Mouse (Mus musculus) midbrain, embryonic 16.5 days (tissue): ENCODE data around the gene Lpar2. TPM values are rescaled to one million over a fixed set of nuclear protein-coding genes. Genes with fewer than 3 reads are reported as not detected.

Experiments
- ATAC-seq: fragments of 200-750 bp; cut with Nextera tagmentation; 2 replicates; pipeline ENCODE4 v1.8.0; 2017; ENCODE audit warnings: moderate TSS enrichment
- H3K27ac ChIP-seq: fragments of 300-500 bp; sonication (generic); 2 replicates; pipeline ENCODE4 v1.5.1; 2014; ENCODE audit warnings: mild to moderate bottlenecking, low read length, mixed read lengths
- H3K27me3 ChIP-seq: fragments of 300-500 bp; sonication (generic); 2 replicates; pipeline ENCODE4 v1.6.1; 2014; ENCODE audit warnings: low read depth, low read length, mixed read lengths; ENCODE audit not compliant: control insufficient read depth, insufficient read depth
- H3K36me3 ChIP-seq: fragments of 300-500 bp; sonication (generic); 2 replicates; pipeline ENCODE4 v1.6.1; 2014; ENCODE audit warnings: mild to moderate bottlenecking, low read length, moderate library complexity, mixed read lengths; ENCODE audit not compliant: control insufficient read depth, insufficient read depth
- H3K4me1 ChIP-seq: fragments of 300-500 bp; sonication (generic); 2 replicates; pipeline ENCODE4 v1.6.1; 2014; ENCODE audit warnings: mild to moderate bottlenecking, low read length, mixed read lengths; ENCODE audit not compliant: control insufficient read depth, insufficient read depth
- H3K4me2 ChIP-seq: fragments of 300-500 bp; sonication (generic); 2 replicates; pipeline ENCODE4 v1.6.1; 2014; ENCODE audit warnings: mild to moderate bottlenecking, low read length, mixed read lengths
- H3K4me3 ChIP-seq: fragments of 300-500 bp; sonication (generic); 2 replicates; pipeline ENCODE4 v1.5.1; 2014; ENCODE audit warnings: low read depth, mild to moderate bottlenecking, low read length, moderate library complexity, mixed read lengths
- H3K9ac ChIP-seq: fragments of 300-500 bp; sonication (generic); 2 replicates; pipeline ENCODE4 v1.6.1; 2014; ENCODE audit warnings: low read depth, low read length, mixed read lengths
- H3K9me3 ChIP-seq: fragments of 300-500 bp; sonication (generic); replicated peaks from 2 replicates; pipeline ENCODE4 v1.6.1; 2014; ENCODE audit warnings: mild to moderate bottlenecking, low read length, mixed read lengths; ENCODE audit not compliant: control insufficient read depth, poor library complexity, severe bottlenecking
- WGBS: fragments of 180-500 bp; shearing (Covaris S2); extraction: QIAGEN DNeasy Blood & Tissue Kit; methylation state at CpG from one replicate; pipeline ENCODE4 v1.1.7; 2014; 5-methylcytosine and 5-hydroxymethylcytosine counted together
- polyA plus RNA-seq: library from polyadenylated mRNA; unstranded; fragments of >200 nt; fragmentation: Nextera tagmentation; extraction: Ambion mirVana; gene quantifications from 2 replicates; pipeline ENCODE4 v1.2.1, GENCODE M21; 2015

Lpar2 gene
- polyA plus RNA-seq, 1 experiment from 2014 or later: 0.69 TPM

DNA sequence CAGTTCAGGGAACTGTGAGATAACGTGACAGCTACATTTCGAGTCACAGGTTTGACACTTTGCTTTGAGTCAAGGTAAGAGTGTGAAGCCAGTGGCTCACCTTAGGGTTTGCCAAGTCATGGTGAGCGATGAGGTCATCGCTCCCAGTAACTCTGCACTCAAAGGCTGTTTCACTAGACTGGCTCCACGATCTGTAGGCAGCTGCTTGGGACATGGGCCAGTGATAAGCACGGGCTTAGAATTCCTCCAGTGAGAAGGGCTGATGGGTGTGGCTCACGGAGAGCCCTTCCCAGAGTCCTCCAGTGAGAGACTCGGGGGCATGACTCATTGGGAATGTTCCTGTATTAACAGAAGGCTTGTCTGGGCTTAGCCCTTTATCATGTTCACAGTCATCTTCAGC lies 26.7 kb downstream of the Lpar2 start:
- Histone ChIP-seq H3K4me3 (no peak overlapping the region), H3K27ac (no peak overlapping the region), H3K9me3 (no peaks in the 10 kb centered on the region), H3K36me3 (peaks cover 3% of the 10 kb centered on the region; the same call in 1 of the 2 replicates), H3K4me2 (no peak overlapping the region), H3K4me1 (no peaks in the 10 kb centered on the region), H3K27me3 (no peaks in the 10 kb centered on the region), H3K9ac (no peak overlapping the region)
- ATAC-seq: no peak
- WGBS: 91% methylated on average over 8 of the region's 8 CpGs

DNA sequence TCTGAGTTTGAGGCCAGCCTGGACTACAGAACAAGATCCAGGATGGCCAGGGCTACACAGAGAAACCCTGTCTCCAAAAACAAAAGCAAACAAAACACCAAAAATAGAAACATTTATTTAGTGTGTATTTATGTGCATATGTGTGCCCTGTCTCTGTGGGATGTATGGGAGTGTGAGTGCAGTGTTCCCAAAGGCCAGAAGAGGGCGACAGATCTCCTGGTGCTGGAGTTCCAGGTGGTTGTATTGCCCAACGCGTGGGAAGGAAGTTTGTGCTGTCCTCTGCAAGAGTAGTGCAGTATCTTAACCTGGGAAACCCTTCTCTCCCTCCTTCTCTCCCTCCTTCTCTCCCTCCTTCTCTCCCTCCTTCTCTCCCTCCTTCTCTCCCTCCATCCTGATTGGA lies 27.7 kb downstream of the Lpar2 start:
- no peaks in the 10 kb centered on the region for H3K27me3 ChIP-seq
- H3K9me3 ChIP-seq: no peaks in the 10 kb centered on the region
- no peak overlapping the region for H3K4me2 ChIP-seq
- no peak overlapping the region for H3K27ac ChIP-seq
- peaks cover 3% of the 10 kb centered on the region; the same call in 1 of the 2 replicates for H3K36me3 ChIP-seq
- 35% methylated on average over 3 of the region's 3 CpGs for WGBS
- ATAC-seq: no peak
- no peaks in the 10 kb centered on the region for H3K4me1 ChIP-seq
- H3K4me3 ChIP-seq: no peak overlapping the region
- H3K9ac ChIP-seq: no peak overlapping the region

DNA sequence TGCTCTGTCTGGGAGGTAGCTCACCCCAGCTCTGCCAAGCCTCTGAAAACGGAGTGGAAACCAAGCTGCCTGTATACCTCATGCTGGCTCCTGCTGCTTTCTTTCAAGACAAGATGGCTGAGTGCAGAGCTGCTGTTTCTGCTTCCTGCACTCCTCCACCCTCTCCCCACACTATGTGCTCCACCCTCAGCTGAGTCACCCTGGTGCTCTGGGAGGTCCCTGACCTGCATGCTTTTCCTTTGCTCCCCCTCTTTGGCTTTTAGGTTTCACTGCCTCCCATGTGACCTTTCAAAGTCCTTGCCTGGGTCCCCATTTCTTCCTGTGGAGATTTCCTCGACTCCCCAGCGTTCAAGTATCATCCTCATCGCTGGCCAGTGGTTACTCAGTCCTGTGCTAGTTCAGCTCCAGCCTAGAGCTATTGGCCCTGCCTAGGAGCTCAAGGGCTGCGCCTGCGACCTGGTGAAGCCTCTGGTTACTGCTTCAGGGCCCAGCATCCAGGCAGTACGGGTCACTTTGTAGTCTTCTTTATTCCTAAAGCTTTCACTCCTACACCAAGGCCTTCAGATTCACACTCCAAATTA lies 28.8 kb downstream of the Lpar2 start:
- H3K27ac ChIP-seq: no peak overlapping the region
- H3K4me1 ChIP-seq: no peaks in the 10 kb centered on the region
- peaks cover 3% of the 10 kb centered on the region; the same call in 1 of the 2 replicates for H3K36me3 ChIP-seq
- no peak overlapping the region for H3K4me3 ChIP-seq
- no peak overlapping the region for H3K9ac ChIP-seq
- H3K9me3 ChIP-seq: no peaks in the 10 kb centered on the region
- ATAC-seq: no peak
- no peaks in the 10 kb centered on the region for H3K27me3 ChIP-seq
- 88% methylated on average over 7 of the region's 7 CpGs for WGBS
- H3K4me2 ChIP-seq: no peak overlapping the region

DNA sequence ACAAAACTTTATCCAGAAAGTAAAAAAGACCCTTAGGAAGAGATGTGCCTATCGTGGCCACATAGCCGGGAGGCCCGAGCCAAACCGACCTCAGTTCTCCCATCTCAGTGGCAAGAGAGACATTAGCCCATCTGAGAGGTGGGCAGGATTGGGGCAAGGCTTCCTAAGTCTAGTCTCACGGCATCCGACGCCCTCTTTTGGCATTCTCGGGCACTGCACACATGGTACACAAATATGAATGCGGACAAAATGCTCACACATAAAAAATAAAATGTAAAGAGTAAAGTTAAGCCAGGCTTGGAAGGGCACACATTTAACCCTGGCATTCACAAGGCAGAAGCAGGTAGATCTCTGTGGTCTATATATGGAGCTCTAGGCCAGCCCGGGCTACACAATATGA lies 31.6 kb downstream of the Lpar2 start:
- ATAC-seq: no peak
- H3K36me3 ChIP-seq: no peaks in the 10 kb centered on the region
- H3K4me3 ChIP-seq: no peak overlapping the region
- no peaks in the 10 kb centered on the region for H3K9me3 ChIP-seq
- H3K27me3 ChIP-seq: no peaks in the 10 kb centered on the region
- WGBS: 94% methylated on average over 10 of the region's 10 CpGs
- no peak overlapping the region for H3K27ac ChIP-seq
- H3K4me2 ChIP-seq: no peak overlapping the region
- H3K4me1 ChIP-seq: no peaks in the 10 kb centered on the region
- no peak overlapping the region for H3K9ac ChIP-seq

DNA sequence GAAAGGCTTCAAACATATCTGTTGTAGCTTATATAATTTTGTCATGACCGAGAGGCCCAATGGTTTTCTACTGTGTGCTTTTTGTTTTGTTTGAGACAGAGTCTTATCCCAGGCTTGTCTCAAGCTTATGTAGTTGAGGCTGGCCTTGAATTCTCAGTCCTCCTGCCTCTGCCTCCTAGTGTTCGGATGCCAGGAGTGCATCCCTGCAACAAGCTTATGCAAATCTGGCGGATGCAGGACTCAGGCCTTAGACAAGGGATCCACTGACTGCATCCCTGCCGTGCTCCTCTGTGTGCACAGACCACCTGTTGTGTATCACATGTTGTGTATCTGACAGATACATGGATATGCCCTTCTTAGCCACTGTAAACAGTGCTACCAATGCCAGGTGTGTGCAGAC lies 38.6 kb downstream of the Lpar2 start:
- 52% methylated on average over 4 of the region's 4 CpGs for WGBS
- Histone ChIP-seq H3K4me2 (no peak overlapping the region), H3K27me3 (no peaks in the 10 kb centered on the region), H3K9ac (no peak overlapping the region), H3K4me1 (no peaks in the 10 kb centered on the region), H3K36me3 (peaks cover 6% of the 10 kb centered on the region), H3K27ac (no peak overlapping the region), H3K9me3 (no peaks in the 10 kb centered on the region), H3K4me3 (no peak overlapping the region)
- ATAC-seq: no peak

DNA sequence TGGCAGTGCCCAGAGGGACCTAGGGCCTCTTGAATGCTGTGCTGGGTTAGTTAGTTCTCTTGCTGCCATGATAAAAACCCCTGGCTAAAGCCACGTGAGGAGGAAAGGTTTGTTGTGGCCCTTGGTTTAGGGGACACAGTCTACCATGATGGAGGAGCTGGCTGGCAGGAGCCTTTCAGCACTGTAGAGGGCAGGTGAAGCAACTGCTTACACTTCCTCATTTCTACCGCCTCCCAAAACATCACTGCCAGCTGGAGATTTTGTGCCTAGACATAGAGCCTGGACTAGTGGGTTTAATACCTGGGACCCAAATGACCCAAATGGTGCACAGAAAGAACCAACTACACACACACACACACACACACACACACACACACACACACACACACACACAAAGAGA lies 39.0 kb downstream of the Lpar2 start:
- WGBS: 80% methylated on average over 2 of the region's 2 CpGs
- no peak for ATAC-seq
- Histone ChIP-seq H3K27me3 (no peaks in the 10 kb centered on the region), H3K9me3 (no peaks in the 10 kb centered on the region), H3K27ac (no peak overlapping the region), H3K9ac (no peak overlapping the region), H3K4me2 (no peak overlapping the region), H3K4me3 (no peak overlapping the region), H3K36me3 (peaks cover 6% of the 10 kb centered on the region), H3K4me1 (no peaks in the 10 kb centered on the region)

DNA sequence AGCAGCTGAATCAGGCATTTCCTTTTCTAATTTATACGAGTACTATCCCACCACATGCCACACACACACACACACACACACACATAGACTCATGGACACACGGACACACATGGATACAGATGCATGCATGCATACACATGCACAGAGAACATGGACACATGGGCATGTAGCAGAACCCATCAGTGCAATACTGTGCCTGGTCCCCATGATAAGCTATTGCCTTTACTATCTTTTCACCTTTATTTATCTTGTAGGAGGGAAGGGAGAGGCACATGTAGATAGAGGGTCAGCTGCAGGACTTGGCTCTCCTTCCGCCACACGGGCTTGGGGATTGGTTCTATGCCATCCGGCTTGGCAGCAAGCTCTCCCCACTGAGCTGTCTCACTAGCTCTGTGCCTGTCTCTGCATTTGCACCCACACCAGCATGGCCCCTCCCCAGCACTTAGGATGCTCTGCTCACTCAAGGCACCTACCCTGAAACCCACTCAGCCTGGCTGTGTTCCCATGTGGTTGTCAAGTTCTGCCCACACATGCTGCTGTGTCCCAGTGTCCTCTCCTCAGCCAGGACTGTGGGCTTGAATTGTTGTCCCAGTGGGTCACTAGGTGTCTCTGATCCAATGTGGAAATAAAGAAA lies 41.3 kb downstream of the Lpar2 start:
- no peak for ATAC-seq
- Histone ChIP-seq H3K4me3 (no peak overlapping the region), H3K27ac (no peak overlapping the region), H3K4me2 (no peak overlapping the region), H3K27me3 (no peaks in the 10 kb centered on the region), H3K9ac (no peak overlapping the region), H3K36me3 (peaks cover 6% of the 10 kb centered on the region), H3K4me1 (no peaks in the 10 kb centered on the region), H3K9me3 (no peaks in the 10 kb centered on the region)
- 92% methylated on average over 5 of the region's 5 CpGs for WGBS

DNA sequence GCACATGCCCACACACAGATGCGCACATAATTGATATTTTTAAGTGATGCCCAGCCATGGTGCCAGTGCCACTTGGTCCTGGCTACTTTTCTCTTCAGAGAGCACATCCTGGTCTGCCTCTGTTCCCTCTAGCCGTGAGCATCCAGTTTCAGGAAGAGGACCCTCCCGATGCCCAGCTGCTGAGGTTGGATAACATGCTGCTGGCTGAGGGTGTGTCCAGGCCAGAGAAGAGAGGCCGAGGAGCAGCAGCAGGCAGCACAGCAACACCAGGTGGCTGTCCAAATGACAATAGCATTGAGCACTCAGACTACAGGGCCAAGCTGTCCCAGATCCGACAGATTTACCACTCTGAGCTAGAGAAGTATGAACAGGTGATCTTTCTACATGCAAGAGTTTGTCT lies 42.0 kb downstream of the Lpar2 start:
- WGBS: 86% methylated on average over 5 of the region's 5 CpGs
- Histone ChIP-seq H3K27ac (no peak overlapping the region), H3K4me1 (no peaks in the 10 kb centered on the region), H3K36me3 (peaks cover 6% of the 10 kb centered on the region), H3K4me2 (no peak overlapping the region), H3K9ac (no peak overlapping the region), H3K9me3 (no peaks in the 10 kb centered on the region), H3K27me3 (no peaks in the 10 kb centered on the region), H3K4me3 (no peak overlapping the region)
- ATAC-seq: no peak

DNA sequence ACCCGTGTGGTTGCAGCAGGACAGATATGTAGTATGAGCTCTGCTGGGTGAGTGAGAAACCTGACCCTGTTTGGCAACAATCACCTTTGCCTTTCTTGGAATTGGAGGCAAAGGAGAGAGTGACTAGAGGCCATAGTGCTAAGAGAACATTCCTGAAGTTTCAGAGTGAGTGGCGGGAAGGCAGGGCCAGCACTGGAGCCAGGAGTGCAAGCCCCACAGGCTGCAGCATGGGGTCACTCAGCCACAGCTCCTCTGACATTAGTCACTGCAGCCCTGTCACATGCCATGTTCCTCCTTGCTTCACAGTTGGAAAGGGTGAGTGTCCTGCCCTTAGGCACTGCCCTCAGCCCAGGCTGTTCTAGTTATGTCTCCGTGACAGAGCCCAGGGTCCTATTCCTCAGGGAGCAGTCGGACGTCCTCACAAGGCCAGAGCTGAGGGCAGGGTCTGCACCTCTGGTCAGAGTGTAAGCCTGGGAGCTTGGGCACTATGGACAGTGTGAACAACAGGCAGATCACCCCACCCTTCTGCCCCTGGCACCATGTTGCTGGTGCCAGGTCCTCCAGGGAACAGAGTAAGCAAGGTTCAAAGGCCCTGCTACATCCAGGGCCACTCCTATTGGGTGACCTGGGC lies 45.6 kb downstream of the Lpar2 start:
- H3K4me2 ChIP-seq: no peak overlapping the region
- no peaks in the 10 kb centered on the region for H3K9me3 ChIP-seq
- no peak overlapping the region for H3K9ac ChIP-seq
- no peak overlapping the region for H3K27ac ChIP-seq
- no peak overlapping the region for H3K4me3 ChIP-seq
- 87% methylated on average over 5 of the region's 5 CpGs for WGBS
- no peaks in the 10 kb centered on the region for H3K4me1 ChIP-seq
- ATAC-seq: no peak
- H3K27me3 ChIP-seq: no peaks in the 10 kb centered on the region
- no peaks in the 10 kb centered on the region for H3K36me3 ChIP-seq
